Mouse (Mus musculus) bone marrow, adult 2 months (tissue): ENCODE results near the gene Bin2.
"Not testable (repeated sequence)": the region's sequence is repeated elsewhere in the genome, so short reads cannot be mapped to it uniquely, and the experiment has no call there.

Source experiments
- CTCF ChIP-seq: fragments of 200-500 bp; IDR thresholded peaks from 2 replicates; pipeline ENCODE4 v1.5.1; 2011; ENCODE audit warnings: low read length, control low read depth; ENCODE audit not compliant: control insufficient read depth, insufficient read depth
- POLR2A ChIP-seq: fragments of 200-500 bp; IDR thresholded peaks from 2 replicates; pipeline ENCODE4 v1.6.1; 2011; ENCODE audit warnings: low read depth, mild to moderate bottlenecking, control low read depth, low read length, borderline replicate concordance; ENCODE audit not compliant: control insufficient read depth

GRCm38 (mm10) chr15:100606677-100607076 lies 62.7 kb downstream of the Bin2 start:
- TF ChIP-seq CTCF, POLR2A: not testable (repeated sequence)
